Mouse (Mus musculus): ENCODE data around the gene Hdgfl3. TPM values are rescaled to one million over a fixed set of nuclear protein-coding genes. Genes with fewer than 3 reads are reported as not detected.

The Hdgfl3 gene
- total and polyA plus RNA-seq, 3 experiments: 0.26 TPM; not detected in 2

DNA sequence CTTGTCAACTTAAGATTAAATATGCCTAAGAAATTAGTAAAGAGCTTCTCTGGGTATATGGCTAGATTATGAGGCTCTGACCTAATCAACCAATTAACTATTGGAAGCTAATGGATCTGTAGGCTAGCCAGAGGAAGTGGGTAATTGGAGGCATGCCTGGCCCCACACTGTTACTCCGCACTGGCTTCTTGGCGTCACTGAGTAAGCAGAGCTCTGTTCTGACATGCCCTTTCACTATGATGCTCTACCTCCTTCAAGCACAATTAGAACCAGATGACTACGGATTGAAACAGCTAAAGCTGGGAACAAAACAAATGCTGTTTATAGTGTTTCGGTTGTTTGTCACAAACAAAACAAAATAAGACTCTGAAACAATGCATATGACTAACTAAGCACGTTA, 16.0 kb downstream of the Hdgfl3 start:
- TF ChIP-seq CTCF (IDR thresholded peaks at IDR 0.05 in 2 of 3, conservative IDR thresholded peaks at IDR 0.05 in 1 of 3; ENCODE audit: control insufficient read depth in 1 of 3, insufficient read depth in 1 of 3, low read depth in 2 of 3, low read length in 3 of 3, poor library complexity in 1 of 3, severe bottlenecking in 1 of 3) (no peak), BHLHE40 (IDR thresholded peaks at IDR 0.05; ENCODE audit: borderline replicate concordance, low read depth, low read length) (no peak)
- H3K27me3 ChIP-seq (ENCODE audit: control insufficient read depth in 1 of 2, insufficient read depth in 2 of 2, low read length in 2 of 2): peaks cover 2 to 7% of the 10 kb centered on the region in 2 experiments; a peak in 3 of 4 replicates
- no peaks in the 10 kb centered on the region for H3K36me3 ChIP-seq (ENCODE audit: control insufficient read depth in 1 of 2, insufficient read depth in 2 of 2, low read length in 2 of 2)
- H3K4me1 ChIP-seq (ENCODE audit: control insufficient read depth in 1 of 2, insufficient read depth in 2 of 2, low read length in 2 of 2): no peaks in the 10 kb centered on the region
- no peak overlapping the region for H3K4me3 ChIP-seq (ENCODE audit: control insufficient read depth in 1 of 2, insufficient read depth in 1 of 2, low read depth in 2 of 2, low read length in 2 of 2)
- no peak overlapping the region for H3K27ac ChIP-seq (ENCODE audit: control insufficient read depth, low read depth, low read length)
- no peak overlapping the region for H3K9ac ChIP-seq (ENCODE audit: control insufficient read depth, low read depth, low read length, poor library complexity, severe bottlenecking)
- H3K9me3 ChIP-seq (replicated peaks; ENCODE audit: insufficient read depth, low read length): no peaks in the 10 kb centered on the region
- H3K79me2 ChIP-seq (ENCODE audit: control insufficient read depth, insufficient read depth, low read length, poor library complexity): no peaks in the 10 kb centered on the region
- DNase-seq (ENCODE audit: low read depth, low spot score): no peak

DNA sequence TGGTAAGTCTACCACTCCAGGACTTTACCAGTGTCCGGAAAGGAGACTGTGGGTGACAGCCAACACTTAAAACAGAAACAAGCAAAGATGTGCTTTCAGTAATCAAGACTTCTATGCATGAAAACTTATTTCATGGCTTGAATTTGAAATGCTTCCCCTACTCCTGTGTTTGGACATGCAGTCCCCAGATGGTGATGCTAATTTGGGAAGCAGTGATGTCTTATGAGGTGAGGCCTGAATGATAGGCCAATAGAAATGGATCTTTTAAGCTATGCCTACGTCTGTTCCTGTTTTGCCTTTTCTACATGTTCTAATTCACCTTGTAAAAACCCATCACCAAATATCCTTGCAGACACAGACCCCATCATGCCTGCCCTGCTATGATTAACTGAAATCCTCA, 29.3 kb downstream of the Hdgfl3 start:
- no peaks in the 10 kb centered on the region for H3K4me1 ChIP-seq (ENCODE audit: control insufficient read depth in 1 of 2, insufficient read depth in 2 of 2, low read length in 2 of 2)
- no peaks in the 10 kb centered on the region for H3K36me3 ChIP-seq (ENCODE audit: control insufficient read depth in 1 of 2, insufficient read depth in 2 of 2, low read length in 2 of 2)
- peaks cover 0 to 3% of the 10 kb centered on the region in 2 experiments; a peak in 3 of 4 replicates for H3K27me3 ChIP-seq (ENCODE audit: control insufficient read depth in 1 of 2, insufficient read depth in 2 of 2, low read length in 2 of 2)
- TF ChIP-seq MEF2A (IDR thresholded peaks at IDR 0.05; ENCODE audit: extremely low read depth, insufficient replicate concordance, low read depth, low read length, poor library complexity, severe bottlenecking) (no peak), POLR2A (IDR thresholded peaks at IDR 0.05; ENCODE audit: control insufficient read depth in 1 of 2, insufficient read depth in 1 of 2, low read depth in 1 of 2, low read length in 2 of 2, poor library complexity in 1 of 2) (no peak), MAFK (IDR thresholded peaks at IDR 0.05; ENCODE audit: borderline replicate concordance, low read depth, low read length) (no peak), ELF1 (IDR thresholded peaks at IDR 0.05; ENCODE audit: low read depth, low read length) (no peak), MAX (IDR thresholded peaks at IDR 0.05; ENCODE audit: low read length) (no peak), RAD21 (IDR thresholded peaks at IDR 0.05; ENCODE audit: low read depth, low read length) (no peak), MAZ (IDR thresholded peaks at IDR 0.05; ENCODE audit: low read depth, low read length) (no peak), ZNF384 (IDR thresholded peaks at IDR 0.05; ENCODE audit: low read depth, low read length) (no peak)
- H3K79me2 ChIP-seq (ENCODE audit: control insufficient read depth, insufficient read depth, low read length, poor library complexity): no peaks in the 10 kb centered on the region
- no peak overlapping the region for H3K27ac ChIP-seq (ENCODE audit: control insufficient read depth, low read depth, low read length)
- H3K4me3 ChIP-seq (ENCODE audit: control insufficient read depth in 1 of 2, insufficient read depth in 1 of 2, low read depth in 2 of 2, low read length in 2 of 2): no peak overlapping the region
- no peaks in the 10 kb centered on the region for H3K9me3 ChIP-seq (replicated peaks; ENCODE audit: insufficient read depth, low read length)
- no peak for DNase-seq (ENCODE audit: low read depth, low spot score)
- H3K9ac ChIP-seq (ENCODE audit: control insufficient read depth, low read depth, low read length, poor library complexity, severe bottlenecking): no peak overlapping the region

DNA sequence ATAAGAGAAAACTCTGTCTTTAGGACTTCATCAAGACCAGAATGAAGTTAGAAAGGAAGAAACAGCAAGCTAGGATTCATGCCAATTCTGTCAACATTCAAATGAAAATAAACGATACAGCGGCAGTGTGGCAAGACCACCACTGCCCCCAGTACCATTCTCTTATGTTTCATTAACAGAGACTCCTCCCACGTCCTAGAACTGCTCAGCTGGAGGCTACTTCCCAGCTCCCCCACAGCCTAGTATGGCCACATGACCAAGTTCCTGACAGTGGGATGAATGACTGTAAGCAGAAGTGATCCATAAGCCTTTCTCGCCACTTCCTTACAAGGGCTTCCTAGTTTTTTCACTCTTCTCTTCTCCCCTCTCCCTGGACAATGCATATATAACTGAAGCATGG, 30.2 kb downstream of the Hdgfl3 start:
- H3K27ac ChIP-seq (ENCODE audit: control insufficient read depth, low read depth, low read length): no peak overlapping the region
- H3K4me3 ChIP-seq (ENCODE audit: control insufficient read depth in 1 of 2, insufficient read depth in 1 of 2, low read depth in 2 of 2, low read length in 2 of 2): no peak overlapping the region
- no peaks in the 10 kb centered on the region for H3K36me3 ChIP-seq (ENCODE audit: control insufficient read depth in 1 of 2, insufficient read depth in 2 of 2, low read length in 2 of 2)
- H3K27me3 ChIP-seq (ENCODE audit: control insufficient read depth in 1 of 2, insufficient read depth in 2 of 2, low read length in 2 of 2): peaks cover 0 to 4% of the 10 kb centered on the region in 2 experiments; a peak in 3 of 4 replicates
- no peak overlapping the region for H3K9ac ChIP-seq (ENCODE audit: control insufficient read depth, low read depth, low read length, poor library complexity, severe bottlenecking)
- no peaks in the 10 kb centered on the region for H3K4me1 ChIP-seq (ENCODE audit: control insufficient read depth in 1 of 2, insufficient read depth in 2 of 2, low read length in 2 of 2)
- DNase-seq (ENCODE audit: low read depth, low spot score): no peak
- no peaks in the 10 kb centered on the region for H3K79me2 ChIP-seq (ENCODE audit: control insufficient read depth, insufficient read depth, low read length, poor library complexity)
- H3K9me3 ChIP-seq (replicated peaks; ENCODE audit: insufficient read depth, low read length): no peaks in the 10 kb centered on the region
- TF ChIP-seq POLR2AphosphoS5 (IDR thresholded peaks at IDR 0.05; ENCODE audit: borderline replicate concordance, low read depth, low read length): no peak
- no peak for TF ChIP-seq E2F4 (IDR thresholded peaks at IDR 0.05; ENCODE audit: borderline replicate concordance, low read depth, low read length)
- TF ChIP-seq ETS1 (IDR thresholded peaks at IDR 0.05; ENCODE audit: low read depth, low read length): no peak
- no peak for TF ChIP-seq KAT2A (conservative IDR thresholded peaks at IDR 0.05; ENCODE audit: low read depth, low read length)
- no peak for TF ChIP-seq ZC3H11A (IDR thresholded peaks at IDR 0.05; ENCODE audit: low read depth, low read length)
- TF ChIP-seq RCOR1 (IDR thresholded peaks at IDR 0.05; ENCODE audit: low read depth, low read length): no peak
- no peak for TF ChIP-seq ZKSCAN1 (IDR thresholded peaks at IDR 0.05; ENCODE audit: low read depth, low read length)
- TF ChIP-seq MYC (IDR thresholded peaks at IDR 0.05; ENCODE audit: low read depth, low read length): no peak
- TF ChIP-seq JUND (IDR thresholded peaks at IDR 0.05; ENCODE audit: low read depth, low read length): no peak
- TF ChIP-seq GABPA (IDR thresholded peaks at IDR 0.05; ENCODE audit: low read depth, low read length): no peak
- no peak for TF ChIP-seq UBTF (IDR thresholded peaks at IDR 0.05; ENCODE audit: borderline replicate concordance, insufficient read depth, low read depth, low read length)
- TF ChIP-seq GATA1 (IDR thresholded peaks at IDR 0.05; ENCODE audit: low read depth, low read length): no peak
- TF ChIP-seq SMC3 (IDR thresholded peaks at IDR 0.05; ENCODE audit: low read depth, low read length): no peak
- no peak for TF ChIP-seq ZMIZ1 (IDR thresholded peaks at IDR 0.05; ENCODE audit: low read depth, low read length)
- TF ChIP-seq CHD1 (IDR thresholded peaks at IDR 0.05; ENCODE audit: low read depth, low read length): no peak
- no peak for TF ChIP-seq BHLHE40 (IDR thresholded peaks at IDR 0.05; ENCODE audit: borderline replicate concordance, low read depth, low read length)
- no peak for TF ChIP-seq ZNF384 (IDR thresholded peaks at IDR 0.05; ENCODE audit: low read depth, low read length)
- no peak for TF ChIP-seq CTCF (IDR thresholded peaks at IDR 0.05 in 2 of 3, conservative IDR thresholded peaks at IDR 0.05 in 1 of 3; ENCODE audit: control insufficient read depth in 1 of 3, insufficient read depth in 1 of 3, low read depth in 2 of 3, low read length in 3 of 3, poor library complexity in 1 of 3, severe bottlenecking in 1 of 3)

All from MEL (cell line).